Mouse (Mus musculus) lung, embryonic 14.5 days (tissue): ENCODE measurements around the gene Pex5. TPM values are rescaled to one million over a fixed set of nuclear protein-coding genes. Genes with fewer than 3 reads are reported as not detected.

Experiments used
- ATAC-seq: fragments of 200-750 bp; cut with Nextera tagmentation; 2 replicates; pipeline ENCODE4 v1.8.0; 2017; ENCODE audit warnings: mild to moderate bottlenecking, moderate TSS enrichment, moderate library complexity; ENCODE audit not compliant: insufficient read depth
- DNase-seq: peaks from one replicate; pipeline ENCODE4 v3.0.0-alpha.2; 2015
- H3K27ac ChIP-seq: fragments of 300-500 bp; sonication (generic); 2 replicates; pipeline ENCODE4 v1.5.1; 2014; ENCODE audit warnings: low read depth, mild to moderate bottlenecking, moderate library complexity
- H3K27me3 ChIP-seq: fragments of 300-500 bp; sonication (generic); 2 replicates; pipeline ENCODE4 v1.6.1; 2014; ENCODE audit warnings: low read length, control low read depth; ENCODE audit not compliant: insufficient read depth
- H3K36me3 ChIP-seq: fragments of 300-500 bp; sonication (generic); 2 replicates; pipeline ENCODE4 v1.6.1; 2014; ENCODE audit warnings: control low read depth; ENCODE audit not compliant: insufficient read depth
- H3K4me1 ChIP-seq: fragments of 300-500 bp; sonication (generic); 2 replicates; pipeline ENCODE4 v1.6.1; 2014; ENCODE audit warnings: antibody characterized with exemption, control low read depth; ENCODE audit not compliant: insufficient read depth
- H3K4me2 ChIP-seq: fragments of 300-500 bp; sonication (generic); 2 replicates; pipeline ENCODE4 v1.6.1; 2014; ENCODE audit warnings: mild to moderate bottlenecking
- H3K4me3 ChIP-seq: fragments of 300-500 bp; sonication (generic); 2 replicates; pipeline ENCODE4 v1.5.1; 2014; ENCODE audit warnings: low read depth, low read length
- H3K9ac ChIP-seq: fragments of 300-500 bp; sonication (generic); 2 replicates; pipeline ENCODE4 v1.6.1; 2014
- H3K9me3 ChIP-seq: fragments of 300-500 bp; sonication (generic); 2 replicates; pipeline ENCODE4 v1.6.1; 2016; ENCODE audit warnings: low read depth, low read length, control low read depth
- CTCF ChIP-seq: IDR thresholded peaks from 2 replicates; pipeline ENCODE4 v1.5.1; 2016; ENCODE audit warnings: antibody characterized with exemption, low read depth
- whole genome bisulfite sequencing: fragments of 180-500 bp; shearing (Covaris S2); extraction: QIAGEN DNeasy Blood & Tissue Kit; methylation state at CpG from one replicate; pipeline ENCODE4 v1.1.7; 2014; 5-methylcytosine and 5-hydroxymethylcytosine counted together
- polyA plus RNA-seq: library from polyadenylated mRNA; unstranded; fragments of >200 nt; fragmentation: Nextera tagmentation; extraction: Ambion mirVana; gene quantifications from 2 replicates; pipeline ENCODE4 v1.2.1, GENCODE M21; 2014

Pex5 gene
- 31.3 and 33.4 TPM in 2 replicates for polyA plus RNA-seq

DNA sequence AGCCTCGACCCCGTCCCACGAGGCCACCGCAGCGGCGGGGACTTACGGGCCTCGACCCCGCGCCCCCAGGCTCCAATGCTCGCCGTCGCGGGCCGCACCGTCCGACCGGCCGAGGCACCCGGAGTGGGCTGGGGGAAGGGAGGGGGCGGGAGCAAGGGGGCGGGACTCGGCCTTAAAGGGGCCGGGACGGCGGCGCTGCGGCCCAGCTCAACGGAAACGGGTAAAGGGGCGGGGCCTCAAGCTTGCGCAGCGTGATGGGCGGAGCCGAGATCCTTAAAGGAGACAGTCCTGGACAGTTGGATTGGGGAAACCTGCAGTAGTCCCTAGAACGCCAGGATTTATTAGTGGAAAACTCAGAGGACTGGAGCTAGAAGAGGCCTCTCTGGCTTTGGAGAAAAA lies at the start of gene Pex5:
TSS of gene Pex5 (minus strand) at position 141 of the 399 bp plus-strand sequence.
- WGBS, result under 1% methylated on average over 23 of the region's 36 CpGs
- Histone ChIP-seq H3K9ac (peak within 1 kb of the TSS; percentile 86), H3K4me1 (no peaks in the 10 kb centered on the region; the same call in 1 of the 2 replicates), H3K4me2 (peak within 1 kb of the TSS; percentile 82), H3K27me3 (no peaks in the 10 kb centered on the region), H3K9me3 (no peaks in the 10 kb centered on the region), H3K4me3 (peak within 1 kb of the TSS; percentile 88), H3K36me3 (peaks cover 16% of the 10 kb centered on the region), H3K27ac (peak within 1 kb of the TSS; percentile 76)
- peak; percentile 98 for ATAC-seq
- peak; percentile 98 for DNase-seq
- no peak for TF ChIP-seq CTCF

DNA sequence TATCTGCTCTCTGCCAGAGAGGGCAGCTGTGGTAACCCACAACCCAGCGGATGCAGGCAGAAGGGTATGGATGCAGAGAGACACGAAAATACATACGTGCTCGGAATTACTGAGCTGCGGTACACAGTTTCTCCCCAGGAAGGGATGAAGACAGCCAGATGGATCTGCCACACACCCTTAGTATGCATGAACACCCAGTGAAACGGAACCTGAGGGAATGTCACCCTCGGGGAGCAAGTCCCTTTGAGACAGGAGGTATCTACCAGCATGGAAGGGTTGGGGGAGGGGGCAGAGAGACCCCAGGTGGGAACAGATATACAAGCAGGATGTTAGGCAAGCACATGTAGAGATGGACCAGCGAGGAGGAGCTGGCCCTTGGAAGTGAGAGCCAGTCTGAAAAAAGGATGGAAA lies 49.0 kb upstream of the Pex5 start:
- Histone ChIP-seq H3K4me3 (peak overlapping the region; percentile 44; the same call in 1 of the 2 replicates), H3K4me1 (no peaks in the 10 kb centered on the region), H3K9ac (no peak overlapping the region), H3K27ac (no peak overlapping the region), H3K27me3 (no peaks in the 10 kb centered on the region; the same call in 1 of the 2 replicates), H3K9me3 (no peaks in the 10 kb centered on the region), H3K36me3 (no peaks in the 10 kb centered on the region), H3K4me2 (peak overlapping the region; percentile 75)
- ATAC-seq (no peak), DNase-seq (no peak)
- no peak for TF ChIP-seq CTCF
- 25% methylated on average over 8 of the region's 8 CpGs for WGBS

DNA sequence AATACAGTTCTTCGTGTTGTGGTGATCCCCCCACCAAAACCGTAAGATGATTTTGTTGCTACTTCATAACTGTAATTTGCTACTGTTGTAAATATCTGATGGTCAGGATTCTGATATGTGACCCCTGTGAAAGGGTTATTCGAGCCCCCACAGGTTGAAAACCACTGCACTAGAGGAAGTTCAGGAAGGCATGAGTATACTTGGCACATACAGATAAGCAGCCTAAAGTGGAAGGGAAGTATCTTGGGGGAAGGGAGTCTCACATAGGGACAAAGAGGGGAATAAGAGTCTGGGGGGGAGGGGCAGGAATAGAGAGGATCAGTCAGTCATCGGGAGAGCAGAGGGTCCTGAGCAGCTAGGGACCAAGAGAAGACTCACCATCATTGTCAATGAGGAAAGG lies 44.5 kb upstream of the Pex5 start:
- Histone ChIP-seq H3K27ac (no peak overlapping the region), H3K4me3 (no peak overlapping the region), H3K4me2 (no peak overlapping the region), H3K9ac (no peak overlapping the region), H3K36me3 (no peaks in the 10 kb centered on the region), H3K9me3 (no peaks in the 10 kb centered on the region), H3K4me1 (no peaks in the 10 kb centered on the region), H3K27me3 (no peaks in the 10 kb centered on the region)
- 70% methylated on average over 4 of the region's 4 CpGs for WGBS
- no peak for DNase-seq
- ATAC-seq, result no peak
- no peak for TF ChIP-seq CTCF

DNA sequence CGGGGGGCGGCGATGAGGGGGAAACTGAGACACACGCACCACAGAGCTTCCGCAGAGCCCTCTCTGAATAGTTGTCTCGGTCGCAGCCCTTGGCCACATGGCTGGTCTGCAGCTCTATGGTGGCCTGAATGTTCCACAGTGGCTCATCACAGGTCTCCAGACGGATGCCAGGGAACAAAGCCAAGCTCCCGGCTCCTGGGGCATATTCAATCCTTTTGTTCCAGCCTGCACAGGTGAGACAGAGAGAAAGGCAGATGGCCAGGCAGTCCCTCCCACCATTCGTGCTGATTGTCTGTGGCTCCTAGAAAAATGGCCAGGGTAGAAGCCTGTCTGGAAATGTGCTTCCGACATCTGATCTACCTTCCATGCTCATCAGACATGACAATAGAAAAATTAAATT lies 43.6 kb upstream of the Pex5 start:
- no peaks in the 10 kb centered on the region for H3K27me3 ChIP-seq
- TF ChIP-seq CTCF, result no peak
- H3K36me3 ChIP-seq, result no peaks in the 10 kb centered on the region
- no peak overlapping the region for H3K27ac ChIP-seq
- H3K9ac ChIP-seq, result no peak overlapping the region
- H3K4me2 ChIP-seq, result no peak overlapping the region
- no peaks in the 10 kb centered on the region for H3K9me3 ChIP-seq
- 82% methylated on average over 11 of the region's 11 CpGs for WGBS
- ATAC-seq (no peak), DNase-seq (no peak)
- H3K4me1 ChIP-seq, result no peaks in the 10 kb centered on the region
- H3K4me3 ChIP-seq, result no peak overlapping the region

DNA sequence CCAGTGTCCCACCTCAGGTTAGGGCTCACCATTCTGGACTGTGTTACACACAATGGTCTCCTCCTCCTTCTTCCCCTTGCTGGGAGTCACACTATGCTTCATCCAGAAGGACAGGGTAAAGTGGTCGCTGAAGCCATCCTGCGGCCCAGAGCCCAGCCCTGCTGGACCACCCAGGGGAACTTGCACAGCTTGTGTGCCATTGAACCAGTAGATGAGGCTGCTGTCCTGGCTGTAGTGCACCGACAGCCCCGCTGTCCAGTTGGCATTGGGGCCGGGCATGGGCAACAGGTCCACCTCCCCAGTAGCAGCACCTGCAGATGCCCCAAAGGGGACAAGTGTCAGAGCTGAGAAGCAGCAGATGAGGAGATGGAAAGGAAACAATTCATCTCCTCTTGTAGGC lies 43.0 kb upstream of the Pex5 start:
- ATAC-seq, result no peak
- no peak overlapping the region for H3K27ac ChIP-seq
- WGBS, result 88% methylated on average over 5 of the region's 5 CpGs

DNA sequence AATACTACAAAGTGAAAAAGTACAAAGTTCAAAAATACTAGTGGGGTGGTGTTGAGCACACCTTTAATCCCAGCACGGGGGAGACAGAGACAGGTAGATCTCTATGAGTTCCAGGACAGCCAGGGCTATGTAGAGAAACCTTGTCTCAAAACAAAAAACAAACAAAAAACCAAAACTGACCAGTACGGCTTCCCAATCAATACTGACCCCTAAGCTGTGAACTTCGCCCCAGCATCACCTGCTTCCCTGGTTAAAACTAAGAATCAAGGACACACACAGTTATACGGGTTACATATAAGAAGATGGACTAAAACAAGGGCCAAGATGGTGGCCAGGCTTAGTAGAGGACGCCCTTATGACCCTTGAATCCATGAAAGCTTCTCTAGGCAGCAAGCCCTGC lies 41.4 kb upstream of the Pex5 start:
- Histone ChIP-seq H3K4me2 (no peak overlapping the region), H3K4me1 (no peaks in the 10 kb centered on the region), H3K27ac (no peak overlapping the region), H3K4me3 (no peak overlapping the region), H3K27me3 (no peaks in the 10 kb centered on the region), H3K9ac (no peak overlapping the region), H3K36me3 (no peaks in the 10 kb centered on the region), H3K9me3 (no peaks in the 10 kb centered on the region)
- ATAC-seq (no peak), DNase-seq (no peak)
- 90% methylated on average over 5 of the region's 5 CpGs for WGBS
- no peak for TF ChIP-seq CTCF

More for the DNA sequence above, 43.0 kb upstream of the Pex5 start:
- DNase-seq, result no peak
- no peaks in the 10 kb centered on the region for H3K36me3 ChIP-seq
- no peak for TF ChIP-seq CTCF
- no peaks in the 10 kb centered on the region for H3K27me3 ChIP-seq
- no peaks in the 10 kb centered on the region for H3K4me1 ChIP-seq
- H3K4me2 ChIP-seq, result no peak overlapping the region
- no peak overlapping the region for H3K9ac ChIP-seq
- no peak overlapping the region for H3K4me3 ChIP-seq
- no peaks in the 10 kb centered on the region for H3K9me3 ChIP-seq

DNA sequence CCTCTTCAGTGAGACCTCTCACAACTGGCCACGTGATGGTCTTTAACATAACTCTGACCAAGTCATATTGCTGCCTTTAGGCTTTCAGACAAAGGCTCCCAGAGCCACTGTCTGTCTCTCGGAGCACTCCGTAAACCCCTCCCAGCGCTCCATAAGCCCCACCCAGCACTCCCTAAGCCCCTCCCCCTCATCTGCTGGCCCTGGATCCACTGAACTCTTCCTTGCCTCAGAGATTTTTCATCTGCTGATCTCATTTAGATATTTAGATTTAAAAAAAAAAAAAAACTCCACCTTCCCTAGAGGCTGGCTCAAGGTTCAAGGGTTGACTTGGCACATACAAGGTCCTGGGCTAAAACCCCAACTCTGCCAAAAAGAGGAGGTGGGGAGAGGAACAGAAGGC lies 38.9 kb upstream of the Pex5 start:
- DNase-seq (peak; percentile 7), ATAC-seq (no peak)
- H3K36me3 ChIP-seq, result no peaks in the 10 kb centered on the region
- no peak overlapping the region for H3K4me2 ChIP-seq
- TF ChIP-seq CTCF, result no peak
- H3K27ac ChIP-seq, result no peak overlapping the region
- H3K9me3 ChIP-seq, result no peaks in the 10 kb centered on the region
- H3K9ac ChIP-seq, result no peak overlapping the region
- H3K4me3 ChIP-seq, result no peak overlapping the region
- H3K27me3 ChIP-seq, result no peaks in the 10 kb centered on the region
- no peaks in the 10 kb centered on the region for H3K4me1 ChIP-seq
- WGBS, result 36% methylated on average over 4 of the region's 4 CpGs

DNA sequence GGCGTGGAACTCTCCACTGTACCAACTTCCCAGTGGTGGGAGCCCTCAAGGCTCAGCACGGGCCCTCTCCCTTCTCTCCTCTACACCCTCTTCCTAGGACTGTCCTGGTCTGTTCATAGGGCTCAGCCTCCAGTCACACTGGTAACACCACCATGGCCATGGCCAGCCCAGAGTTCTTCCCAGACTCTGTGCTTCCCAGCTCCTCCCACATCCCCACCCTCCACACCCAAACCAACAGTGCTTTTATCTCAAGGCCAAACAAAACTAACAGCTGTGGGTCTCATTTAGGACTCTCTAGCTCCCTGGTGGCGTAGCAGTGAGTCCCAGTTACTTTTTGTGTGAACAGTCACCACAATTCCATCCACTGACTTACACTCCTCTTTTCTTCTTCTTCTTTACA lies 37.1 kb upstream of the Pex5 start:
- DNase-seq, result no peak
- Histone ChIP-seq H3K4me1 (no peaks in the 10 kb centered on the region), H3K36me3 (no peaks in the 10 kb centered on the region), H3K9ac (no peak overlapping the region), H3K4me3 (no peak overlapping the region), H3K27ac (no peak overlapping the region), H3K4me2 (no peak overlapping the region), H3K27me3 (no peaks in the 10 kb centered on the region), H3K9me3 (no peaks in the 10 kb centered on the region)
- peak; percentile 33; the same call in 1 of the 2 replicates for ATAC-seq
- 46% methylated on average over 3 of the region's 3 CpGs for WGBS
- no peak for TF ChIP-seq CTCF
